Mouse (Mus musculus) mesoderm, embryonic 11.5 days (tissue): ENCODE measurements at regions not wholly inside any gene's neighbourhood (a gene's known extent, or its start where the extent isn't known, plus 50 kb on each side); places are given as distances from the start of the nearest gene placed in this dataset.
A peak's percentile ranks its signal among the peaks of the same experiment; 100 is the strongest.
"Not testable (repeated sequence)": the region's sequence is repeated elsewhere in the genome, so short reads cannot be mapped to it uniquely, and the experiment has no call there.

Experiments
- DNase-seq: peaks from one replicate; pipeline ENCODE4 v3.0.0-alpha.2; 2012; ENCODE audit warnings: low read depth, low spot score

- DNase-seq = no peak
Observed at GRCm38 (mm10) chr1:47306961-47307360, 414.3 kb upstream of the Slc39a10 start.

DNA sequence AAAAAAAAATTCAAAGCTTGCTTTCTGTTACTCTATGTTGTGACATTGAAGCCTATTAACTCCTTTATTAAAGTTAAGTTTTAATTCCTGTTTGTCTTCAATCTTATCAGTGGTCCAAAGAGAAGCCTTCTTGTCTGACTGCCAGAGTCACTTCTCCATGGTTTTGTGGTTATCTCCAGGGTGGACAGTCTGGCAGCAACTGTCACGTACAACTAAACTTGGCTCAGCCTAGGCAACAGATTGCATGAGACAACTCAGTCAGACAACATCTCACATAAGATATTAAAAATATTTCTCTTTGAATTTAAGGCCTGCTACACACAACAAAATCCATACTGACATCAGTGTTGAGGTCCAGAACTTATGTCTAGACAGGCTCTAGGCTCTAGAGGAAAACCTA lies 406.7 kb upstream of the Slc39a10 start:
- DNase-seq = no peak

GRCm38 (mm10) chr1:47285639-47286038 lies 393.0 kb upstream of the Slc39a10 start:
- no peak for DNase-seq

DNA sequence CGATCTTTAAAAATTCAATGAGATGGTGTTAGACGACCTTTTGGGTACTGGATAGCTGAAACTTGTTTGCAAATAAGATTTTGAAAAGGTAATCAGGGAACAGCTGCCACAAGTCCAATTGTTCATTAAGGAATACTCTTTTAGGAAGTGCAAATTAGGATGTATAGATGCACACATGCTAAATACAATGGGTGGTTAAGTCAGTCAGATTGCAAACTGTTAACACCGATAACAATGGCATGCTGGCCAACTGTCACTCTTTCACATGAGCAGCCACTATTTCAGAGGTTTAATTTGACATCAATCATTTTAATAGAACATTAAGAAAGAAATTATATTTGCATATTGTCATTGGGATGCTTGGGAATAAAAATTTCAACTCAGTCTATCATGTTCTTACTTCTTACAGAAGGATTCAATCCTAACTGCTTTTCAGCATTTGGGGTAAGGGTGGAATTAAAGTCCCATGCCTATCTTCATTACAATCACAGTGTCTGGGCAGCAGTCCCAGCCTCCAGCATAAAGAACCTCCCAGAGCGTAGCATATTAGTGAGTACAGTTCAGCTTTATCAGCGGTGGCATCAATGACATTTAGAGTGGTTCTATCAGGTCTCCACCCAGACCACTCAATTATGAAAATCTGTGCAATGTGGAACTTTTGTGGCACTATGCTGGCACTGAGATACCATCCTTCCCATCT lies 385.8 kb upstream of the Slc39a10 start:
- no peak for DNase-seq

GRCm38 (mm10) chr1:47277839-47278238 lies 385.2 kb upstream of the Slc39a10 start:
- DNase-seq = peak; percentile 61

GRCm38 (mm10) chr1:47272131-47272530 lies 379.5 kb upstream of the Slc39a10 start:
- DNase-seq = no peak

DNA sequence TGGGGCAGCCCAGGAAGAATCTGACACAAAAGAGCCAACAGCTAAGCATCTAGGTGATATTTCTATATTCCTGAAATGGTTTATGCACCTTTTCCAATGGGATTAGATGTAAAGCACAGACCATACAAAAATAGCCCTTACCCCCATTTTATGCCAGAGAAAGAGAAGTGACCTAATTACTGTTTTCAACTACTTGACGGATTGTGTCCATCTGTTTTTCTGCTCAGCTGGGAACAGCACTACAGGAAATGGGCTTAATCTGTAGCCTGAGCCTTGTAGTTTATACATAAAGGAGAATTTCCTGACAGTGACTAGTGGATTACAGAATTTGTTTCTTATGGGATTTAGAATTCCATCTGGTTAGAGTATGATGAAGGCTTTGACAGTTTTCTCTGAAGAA lies 371.0 kb upstream of the Slc39a10 start:
- peak; percentile 14 for DNase-seq

DNA sequence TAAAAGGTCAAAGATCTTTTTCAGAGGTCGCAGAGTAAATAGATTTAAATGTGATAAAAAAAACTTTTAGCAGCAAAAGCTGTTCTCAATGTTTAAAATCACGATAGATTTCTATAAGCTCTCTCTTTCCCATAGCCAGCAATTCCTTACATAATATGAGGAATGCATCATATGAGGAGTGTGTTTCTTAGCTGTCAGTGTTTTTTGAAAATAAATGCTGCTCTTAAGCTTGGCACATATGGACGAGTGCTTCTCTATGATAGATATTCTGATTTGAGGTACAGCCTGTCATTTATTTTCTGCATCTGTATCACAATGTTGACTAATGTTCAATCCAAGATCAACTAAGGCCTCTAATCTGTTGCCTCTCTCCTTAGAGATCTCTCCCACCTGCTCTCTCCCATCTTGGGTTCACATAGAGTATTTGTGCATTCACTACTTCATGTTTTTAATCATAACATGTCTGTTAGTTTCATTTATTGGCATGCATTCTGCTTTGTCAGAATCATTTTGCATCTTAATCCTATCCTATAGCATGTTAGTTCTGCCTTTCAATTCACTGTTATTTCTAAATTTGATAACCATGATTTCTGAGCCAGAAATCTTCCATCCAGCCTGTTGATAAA lies 369.0 kb upstream of the Slc39a10 start:
- DNase-seq = no peak

GRCm38 (mm10) chr1:47250706-47251105 lies 358.1 kb upstream of the Slc39a10 start:
- not testable (repeated sequence) for DNase-seq

DNA sequence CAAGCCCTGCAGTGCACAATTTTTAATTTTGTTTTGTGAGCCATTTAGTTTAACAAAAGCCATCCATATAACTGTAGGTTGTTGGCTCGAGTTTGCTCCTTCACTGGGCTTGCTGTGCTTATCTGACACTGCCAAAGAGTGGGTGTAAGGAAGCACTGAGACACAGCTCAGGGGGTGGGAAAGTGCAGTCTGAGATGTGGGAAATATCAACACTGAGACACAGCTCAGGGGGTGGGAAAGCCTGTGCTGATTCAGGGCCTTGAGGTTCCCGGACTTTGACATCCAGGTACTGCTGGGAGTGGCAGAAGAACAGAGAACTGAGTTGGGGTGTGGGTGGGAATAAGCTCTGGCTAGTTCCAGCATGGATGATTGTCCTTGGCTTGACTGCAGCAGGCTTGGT lies 324.4 kb upstream of the Slc39a10 start:
- no peak for DNase-seq

- DNase-seq = no peak
Observed at GRCm38 (mm10) chr1:47216419-47217002, 323.9 kb upstream of the Slc39a10 start.

- DNase-seq = no peak
Observed at GRCm38 (mm10) chr1:47213476-47213875, 320.8 kb upstream of the Slc39a10 start.

DNA sequence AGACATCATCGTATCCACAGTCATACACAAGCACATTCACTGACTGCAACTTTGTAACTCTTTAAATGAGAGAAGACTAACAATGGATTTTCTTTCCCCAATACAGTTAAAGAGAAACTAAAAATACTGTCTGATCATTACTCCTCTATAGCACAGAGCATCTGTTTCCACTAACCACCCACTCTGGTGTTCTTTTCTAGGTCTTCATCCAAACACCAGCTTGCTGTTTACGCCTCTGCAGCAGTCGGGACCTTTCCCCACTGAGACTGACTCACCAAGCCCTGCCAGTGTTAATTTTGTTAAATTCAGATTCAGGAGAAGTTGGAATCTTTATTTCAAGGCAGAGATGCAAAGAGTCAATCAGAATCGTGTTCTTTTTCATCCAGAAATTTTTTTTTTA lies 300.3 kb upstream of the Slc39a10 start:
- no peak for DNase-seq

DNA sequence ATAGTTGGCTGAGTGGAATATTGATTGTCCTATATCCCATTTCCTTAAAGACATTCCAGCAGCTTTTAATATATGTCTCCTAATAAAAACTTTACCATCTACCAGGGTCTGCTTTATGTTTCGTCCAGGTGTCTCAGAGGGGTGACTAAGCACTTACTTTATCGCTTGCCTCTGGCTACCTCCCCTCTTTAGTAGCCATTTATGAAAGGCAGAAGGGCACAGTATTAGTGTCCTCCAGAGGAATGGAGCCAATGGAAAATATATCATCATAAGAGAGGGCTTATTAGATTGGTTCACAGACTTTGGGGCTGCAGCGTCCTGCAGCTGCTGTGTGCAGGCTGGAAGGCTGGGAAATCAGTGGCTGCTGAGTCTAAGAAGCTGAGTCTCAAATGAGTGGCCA lies 271.8 kb upstream of the Slc39a10 start:
- DNase-seq = no peak

GRCm38 (mm10) chr1:47163808-47164410 lies 271.3 kb upstream of the Slc39a10 start:
- DNase-seq = peak; percentile 12

DNA sequence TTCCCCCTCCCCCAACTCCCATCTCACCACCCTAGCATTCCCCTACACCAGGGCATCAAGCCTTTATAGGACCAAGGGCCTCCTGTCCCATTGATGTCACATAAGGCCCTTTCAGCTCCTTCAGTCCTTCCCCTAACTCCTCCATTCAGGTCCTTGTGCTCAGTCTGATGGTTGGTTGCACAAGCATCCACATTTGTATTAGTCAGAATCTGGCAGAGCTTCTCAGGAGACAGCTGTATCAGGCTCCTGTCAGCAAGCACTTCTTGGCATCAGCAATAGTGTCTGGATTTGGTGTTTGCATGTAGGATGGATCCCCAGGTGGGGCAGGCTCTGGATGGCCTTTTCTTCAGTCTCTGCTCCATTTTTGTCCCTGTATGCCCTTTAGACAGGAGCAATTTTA lies 237.4 kb upstream of the Slc39a10 start:
- not testable (repeated sequence) for DNase-seq

DNA sequence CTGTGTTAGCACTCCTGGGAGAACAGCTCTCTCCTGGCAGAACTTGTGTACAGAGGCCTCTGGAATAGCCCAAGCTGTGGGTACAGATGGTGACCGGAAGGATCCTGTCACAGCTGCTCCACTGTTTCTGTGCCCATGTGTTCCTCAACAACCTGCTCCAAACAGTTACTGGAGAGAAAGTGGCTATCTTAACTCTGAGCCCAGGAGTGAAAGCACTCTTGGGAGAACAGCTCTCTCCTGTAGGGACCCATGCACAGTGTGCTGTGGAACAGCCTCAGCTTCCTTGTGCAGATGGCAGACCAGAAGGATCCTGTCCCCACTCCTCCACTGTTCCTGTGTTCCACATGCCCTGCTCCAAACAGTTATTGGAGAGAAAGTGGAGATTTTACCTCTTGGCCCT lies 227.0 kb upstream of the Slc39a10 start:
- no peak for DNase-seq

DNA sequence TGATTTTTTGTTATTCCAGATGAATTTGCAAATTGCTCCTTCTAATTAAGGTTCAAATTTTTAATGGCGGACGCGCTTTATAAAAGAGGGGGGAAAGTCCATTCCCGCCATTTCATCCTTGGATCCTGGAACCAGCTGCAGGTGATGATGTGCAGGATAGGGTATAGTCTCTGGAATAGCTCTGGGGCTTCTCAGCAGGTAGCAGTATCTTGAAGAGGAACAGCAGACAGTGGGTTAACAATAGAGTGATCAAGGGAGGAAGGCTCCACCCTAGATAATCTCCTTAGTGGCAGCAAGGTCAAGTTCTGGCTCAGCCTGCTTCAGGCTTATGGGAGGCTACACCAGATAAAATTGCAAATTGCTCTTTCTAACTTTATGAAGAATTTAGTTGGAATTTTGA lies 224.0 kb upstream of the Slc39a10 start:
- not testable (repeated sequence) for DNase-seq

DNA sequence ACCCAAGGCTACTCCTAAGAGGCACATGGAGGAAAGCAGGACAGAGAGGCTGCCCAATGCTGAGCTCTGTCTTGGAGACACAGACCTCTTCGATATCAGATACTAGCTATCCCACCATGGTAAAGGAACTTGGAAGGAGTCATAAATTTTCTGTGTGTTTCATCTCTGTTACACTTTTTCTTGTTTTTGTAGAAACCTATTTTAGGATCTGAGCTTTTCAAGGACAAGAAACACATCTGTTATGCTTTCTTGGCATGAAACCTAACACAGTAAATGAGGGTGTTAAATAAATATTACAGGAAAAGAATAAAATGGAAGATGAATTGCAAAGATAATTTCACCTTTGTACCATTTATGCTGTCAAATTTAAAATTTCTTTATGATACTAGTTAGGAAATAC lies 219.8 kb upstream of the Slc39a10 start:
- DNase-seq = no peak

- DNase-seq = no peak
Observed at GRCm38 (mm10) chr1:47104055-47104454, 211.4 kb upstream of the Slc39a10 start.

DNA sequence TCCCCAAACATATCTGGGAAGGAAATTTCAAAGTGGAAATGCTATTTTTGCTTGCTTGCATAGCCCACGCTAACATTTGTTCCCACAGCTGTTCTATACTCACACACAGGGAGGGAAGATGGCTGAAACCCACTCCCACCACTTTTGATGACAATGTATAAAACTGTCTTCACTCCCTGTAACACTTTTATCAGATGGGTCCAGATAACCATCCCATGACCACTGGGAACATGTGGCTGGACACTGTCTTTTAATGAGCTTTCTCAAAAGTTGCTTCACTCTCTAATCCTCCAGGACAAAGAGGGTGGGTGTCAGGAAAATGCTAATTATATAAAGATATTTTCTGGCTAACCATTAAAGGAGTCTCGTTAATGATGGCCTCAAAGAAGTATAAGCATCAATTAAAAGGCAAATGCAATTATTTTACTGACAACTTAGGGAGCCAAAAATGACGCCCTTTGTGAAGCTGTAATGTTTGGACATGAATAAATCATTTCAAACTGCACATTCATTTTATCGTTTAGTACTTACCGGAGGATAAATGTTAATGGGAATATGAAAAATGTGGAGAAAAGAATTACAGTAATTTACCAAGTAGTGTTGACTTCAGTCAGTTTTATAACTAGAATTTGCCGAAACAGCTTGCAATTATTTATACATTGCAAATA lies 210.8 kb upstream of the Slc39a10 start:
- DNase-seq = no peak
